Mouse (Mus musculus) ES-Bruce4 (cell line): ENCODE results near the gene Arih1. TPM values are rescaled to one million over a fixed set of nuclear protein-coding genes. Genes with fewer than 3 reads are reported as not detected.
A peak's percentile ranks its signal among the peaks of the same experiment; 100 is the strongest.

Experiments used
- H3K27ac ChIP-seq: 2 replicates; pipeline ENCODE4 v1.5.1; 2012; ENCODE audit warnings: low read length, inconsistent platforms; ENCODE audit not compliant: insufficient read depth
- H3K27me3 ChIP-seq: 2 replicates; pipeline ENCODE4 v1.6.1; 2012; ENCODE audit warnings: mild to moderate bottlenecking, low read length, inconsistent platforms; ENCODE audit not compliant: control insufficient read depth, poor library complexity, insufficient read depth, severe bottlenecking
- H3K36me3 ChIP-seq: 2 replicates; pipeline ENCODE4 v1.6.1; 2012; ENCODE audit warnings: inconsistent platforms, mild to moderate bottlenecking, low read length, moderate library complexity; ENCODE audit not compliant: control insufficient read depth, poor library complexity, insufficient read depth, severe bottlenecking
- H3K4me1 ChIP-seq: one replicate; pipeline ENCODE4 v1.8.1; 2011; ENCODE audit warnings: low read length; ENCODE audit not compliant: control insufficient read depth, insufficient read depth
- H3K4me3 ChIP-seq: 2 replicates; pipeline ENCODE4 v1.5.1; 2011; ENCODE audit warnings: low read depth, mild to moderate bottlenecking, low read length
- H3K9ac ChIP-seq: 2 replicates; pipeline ENCODE4 v1.6.1; 2012; ENCODE audit warnings: low read depth, mild to moderate bottlenecking, inconsistent platforms; ENCODE audit not compliant: poor library complexity, severe bottlenecking
- H3K9me3 ChIP-seq: replicated peaks from 2 replicates; pipeline ENCODE4 v1.6.1; 2012; ENCODE audit warnings: mild to moderate bottlenecking, low read length, inconsistent platforms; ENCODE audit not compliant: control insufficient read depth, poor library complexity, insufficient read depth, severe bottlenecking
- CTCF ChIP-seq: IDR thresholded peaks from one replicate; pipeline ENCODE4 v1.8.1; 2011; ENCODE audit warnings: low read depth, low read length
- EP300 ChIP-seq: IDR thresholded peaks from 2 replicates; pipeline ENCODE4 v1.6.1; 2011; ENCODE audit warnings: low read depth, low read length; ENCODE audit not compliant: insufficient read depth
- POLR2A ChIP-seq: IDR thresholded peaks from one replicate; pipeline ENCODE4 v1.8.1; 2011; ENCODE audit warnings: low read length; ENCODE audit not compliant: insufficient read depth
- polyA plus RNA-seq: library from polyadenylated mRNA; stranded (reverse); fragments of >200 nt; gene quantifications from 2 replicates; pipeline ENCODE4 v1.2.4, GENCODE M21; 2011; ENCODE audit warnings: low read depth; ENCODE audit not compliant: missing spikeins, insufficient read depth, insufficient read length

The Arih1 gene
- polyA plus RNA-seq, 1 experiment: 152 TPM

- Histone ChIP-seq H3K4me3 (peak within 1 kb of the TSS; percentile 69), H3K9me3 (no peaks in the 10 kb centered on the region), H3K4me1 (no peaks in the 10 kb centered on the region), H3K27me3 (no peaks in the 10 kb centered on the region), H3K9ac (peak within 1 kb of the TSS; percentile 71), H3K36me3 (no peaks in the 10 kb centered on the region), H3K27ac (no peak within 1 kb of the TSS)
- no peak for TF ChIP-seq CTCF
- TF ChIP-seq EP300: no peak
- TF ChIP-seq POLR2A: no peak
Measured at GRCm38 (mm10) chr9:59353253-59353639, 133.2 kb downstream of the Arih1 start, which contains the start of gene Bbs4. Gene Bbs4 (minus strand): TSS chr9:59353508.

GRCm38 (mm10) chr9:59352586-59353252, 133.7 kb downstream of the Arih1 start:
- no peaks in the 10 kb centered on the region for H3K27me3 ChIP-seq

GRCm38 (mm10) chr9:59346176-59346575, 140.2 kb downstream of the Arih1 start:
- H3K4me1 ChIP-seq: no peaks in the 10 kb centered on the region
- TF ChIP-seq CTCF (no peak), POLR2A (no peak), EP300 (no peak)
- no peaks in the 10 kb centered on the region for H3K36me3 ChIP-seq
- H3K27ac ChIP-seq: no peak overlapping the region
- H3K27me3 ChIP-seq: no peaks in the 10 kb centered on the region
- H3K9me3 ChIP-seq: no peaks in the 10 kb centered on the region
- no peak overlapping the region for H3K4me3 ChIP-seq
- H3K9ac ChIP-seq: no peak overlapping the region

More at GRCm38 (mm10) chr9:59352586-59353252, 133.7 kb downstream of the Arih1 start:
- no peak overlapping the region for H3K27ac ChIP-seq
- TF ChIP-seq POLR2A (no peak), EP300 (no peak), CTCF (no peak)
- peak overlapping the region; percentile 71 for H3K9ac ChIP-seq
- H3K4me1 ChIP-seq: no peaks in the 10 kb centered on the region
- no peaks in the 10 kb centered on the region for H3K9me3 ChIP-seq
- no peaks in the 10 kb centered on the region for H3K36me3 ChIP-seq
- peak overlapping the region; percentile 69 for H3K4me3 ChIP-seq

- H3K4me1 ChIP-seq: no peaks in the 10 kb centered on the region
- H3K27ac ChIP-seq: no peak overlapping the region
- TF ChIP-seq POLR2A (no peak), CTCF (peak; percentile 54), EP300 (no peak)
- no peak overlapping the region for H3K9ac ChIP-seq
- H3K4me3 ChIP-seq: no peak overlapping the region
- no peaks in the 10 kb centered on the region for H3K9me3 ChIP-seq
- no peaks in the 10 kb centered on the region for H3K27me3 ChIP-seq
- no peaks in the 10 kb centered on the region for H3K36me3 ChIP-seq
Measured at GRCm38 (mm10) chr9:59340002-59340401, 146.4 kb downstream of the Arih1 start.

- Histone ChIP-seq H3K36me3 (no peaks in the 10 kb centered on the region), H3K9me3 (no peaks in the 10 kb centered on the region), H3K9ac (no peak overlapping the region), H3K4me3 (no peak overlapping the region), H3K27me3 (no peaks in the 10 kb centered on the region), H3K27ac (no peak overlapping the region), H3K4me1 (no peaks in the 10 kb centered on the region)
- TF ChIP-seq EP300 (no peak), CTCF (no peak), POLR2A (no peak)
Measured at GRCm38 (mm10) chr9:59339107-59339506, 147.3 kb downstream of the Arih1 start.

GRCm38 (mm10) chr9:59338411-59338810, 148.0 kb downstream of the Arih1 start:
- TF ChIP-seq EP300 (no peak), CTCF (no peak), POLR2A (no peak)
- no peak overlapping the region for H3K4me3 ChIP-seq
- H3K9me3 ChIP-seq: no peaks in the 10 kb centered on the region
- H3K4me1 ChIP-seq: no peaks in the 10 kb centered on the region
- H3K27ac ChIP-seq: no peak overlapping the region
- H3K27me3 ChIP-seq: no peaks in the 10 kb centered on the region
- no peak overlapping the region for H3K9ac ChIP-seq
- 0 out of 2 replicates have a peak, but pooled peaks cover under 1% of the 10 kb centered on the region for H3K36me3 ChIP-seq

Other genes starting within 250 kb of the Arih1 start
- 42.9 and 44.0 TPM in 2 replicates for gene Adpgk, start 195.1 kb downstream of the Arih1 start, polyA plus RNA-seq
- 12.2 and 13.0 TPM in 2 replicates for gene Bbs4, start 133.1 kb downstream of the Arih1 start, polyA plus RNA-seq
- gene Hexa, start 52.9 kb upstream of the Arih1 start, polyA plus RNA-seq: 75.6 and 81.1 TPM in 2 replicates
- not detected in 2 replicates for gene Tmem202, start 53.2 kb upstream of the Arih1 start, polyA plus RNA-seq
- 0.64 TPM in 1 of 2 replicates, not detected in the other for gene Celf6, start 91.3 kb upstream of the Arih1 start, polyA plus RNA-seq
- 28.3 and 30.9 TPM in 2 replicates for gene Parp6, start 130.7 kb upstream of the Arih1 start, polyA plus RNA-seq
- 2,048 and 2,433 TPM in 2 replicates for gene Pkm, start 169.8 kb upstream of the Arih1 start, polyA plus RNA-seq
- 4.5 and 5.2 TPM in 2 replicates for gene Gramd2, start 193.5 kb upstream of the Arih1 start, polyA plus RNA-seq